Mouse (Mus musculus) heart, embryonic 13.5 days (tissue): ENCODE measurements around the gene Dnm3. TPM values are rescaled to one million over a fixed set of nuclear protein-coding genes. Genes with fewer than 3 reads are reported as not detected.
A peak's percentile ranks its signal among the peaks of the same experiment; 100 is the strongest.

Source experiments
- ATAC-seq: fragments of 200-750 bp; cut with Nextera tagmentation; 2 replicates; pipeline ENCODE4 v1.8.0; 2017; ENCODE audit warnings: moderate TSS enrichment; ENCODE audit not compliant: insufficient number of reproducible peaks, low FRiP score, low TSS enrichment; ENCODE audit errors: extremely low read depth
- H3K27ac ChIP-seq: fragments of 300-500 bp; sonication (generic); replicated peaks from 2 replicates; pipeline ENCODE4 v1.5.1; 2015; ENCODE audit warnings: moderate library complexity, mild to moderate bottlenecking, inconsistent platforms
- H3K27me3 ChIP-seq: fragments of 300-500 bp; sonication (generic); replicated peaks from 2 replicates; pipeline ENCODE4 v1.6.1; 2015; ENCODE audit warnings: mild to moderate bottlenecking, inconsistent platforms
- H3K36me3 ChIP-seq: fragments of 300-500 bp; sonication (generic); 2 replicates; pipeline ENCODE4 v1.6.1; 2015; ENCODE audit warnings: mild to moderate bottlenecking, inconsistent platforms
- H3K4me1 ChIP-seq: fragments of 300-500 bp; sonication (generic); 2 replicates; pipeline ENCODE4 v1.6.1; 2015; ENCODE audit warnings: inconsistent platforms
- H3K4me2 ChIP-seq: fragments of 300-500 bp; sonication (generic); 2 replicates; pipeline ENCODE4 v1.6.1; 2015; ENCODE audit warnings: inconsistent platforms, mild to moderate bottlenecking, moderate library complexity
- H3K4me3 ChIP-seq: fragments of 300-500 bp; sonication (generic); 2 replicates; pipeline ENCODE4 v1.5.1; 2015; ENCODE audit warnings: moderate library complexity, mild to moderate bottlenecking, inconsistent platforms
- H3K9ac ChIP-seq: fragments of 300-500 bp; sonication (generic); 2 replicates; pipeline ENCODE4 v1.6.1; 2015; ENCODE audit warnings: inconsistent platforms, mild to moderate bottlenecking, moderate library complexity
- H3K9me3 ChIP-seq: fragments of 300-500 bp; sonication (generic); 2 replicates; pipeline ENCODE4 v1.6.1; 2016; ENCODE audit warnings: inconsistent platforms
- WGBS: fragments of 180-500 bp; shearing (Covaris S2); methylation state at CpG from one replicate; pipeline ENCODE4 v1.1.7; 2015; ENCODE audit warnings: mixed read lengths; 5-methylcytosine and 5-hydroxymethylcytosine counted together
- polyA plus RNA-seq: library from polyadenylated mRNA; unstranded; fragments of >200 nt; fragmentation: Nextera tagmentation; extraction: Ambion mirVana; gene quantifications from 2 replicates; pipeline ENCODE4 v1.2.1, GENCODE M21; 2015

Gene Dnm3
- polyA plus RNA-seq, 1 experiment from 2014 or later = 1.3 TPM

DNA sequence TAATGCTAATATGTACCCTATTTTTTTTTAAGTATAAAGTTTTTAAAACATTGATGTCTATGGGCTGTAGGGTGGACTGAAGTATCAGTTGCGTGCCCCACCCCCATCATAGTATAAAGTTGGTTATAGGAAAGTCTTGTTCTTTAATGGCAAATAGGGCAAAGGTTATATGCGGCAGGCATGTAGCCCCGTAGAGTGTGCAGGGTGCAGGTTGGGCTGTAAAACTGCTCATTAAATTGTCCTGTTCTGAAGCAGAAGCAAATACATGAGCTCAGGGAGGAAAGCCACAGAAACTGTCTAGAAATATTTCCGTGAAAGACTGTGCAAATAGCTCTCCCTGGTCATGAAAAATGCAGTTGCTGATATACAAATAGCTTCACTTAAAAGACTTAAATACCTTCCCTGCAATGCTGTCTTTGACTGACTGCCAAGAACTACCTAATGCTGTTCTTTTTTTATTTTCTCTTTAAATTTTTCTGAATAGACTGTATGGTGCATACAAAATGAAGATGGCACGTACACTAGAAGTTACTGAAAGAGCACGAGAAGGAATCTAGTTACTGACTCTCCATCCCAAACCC is 440.6 kb downstream of the Dnm3 start:
- no peak for ATAC-seq

DNA sequence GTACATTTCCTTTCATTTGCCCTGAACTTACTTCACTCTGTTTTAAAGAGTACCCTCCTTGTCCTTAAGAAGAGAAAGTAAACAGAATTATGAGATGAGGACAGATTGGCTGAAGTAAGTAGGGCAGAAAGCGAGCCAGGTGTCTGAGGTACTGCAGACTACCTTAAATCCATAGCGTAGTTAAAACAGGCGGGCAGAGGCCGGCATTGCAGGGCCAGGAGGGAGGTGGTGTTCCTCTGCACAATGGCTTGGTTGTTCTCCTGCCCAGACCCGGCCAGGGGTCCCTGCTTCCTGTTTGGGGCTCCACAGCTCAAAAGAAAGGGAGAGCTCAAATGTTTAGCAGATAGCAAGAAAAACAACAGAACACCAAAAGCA is 441.4 kb downstream of the Dnm3 start:
- H3K36me3 ChIP-seq = no peaks in the 10 kb centered on the region
- 0 out of 2 replicates have a peak overlapping the region, but pooled peaks have one; percentile 44 for H3K9ac ChIP-seq
- H3K27me3 ChIP-seq = no peaks in the 10 kb centered on the region
- peak overlapping the region; percentile 91 for H3K27ac ChIP-seq
- H3K9me3 ChIP-seq = no peaks in the 10 kb centered on the region
- peaks cover 52% of the 10 kb centered on the region for H3K4me1 ChIP-seq
- WGBS = 48% methylated on average over 5 of the region's 5 CpGs
- H3K4me3 ChIP-seq = no peak overlapping the region
- no peak for ATAC-seq
- no peak overlapping the region for H3K4me2 ChIP-seq

More for the DNA sequence above, 440.6 kb downstream of the Dnm3 start:
- H3K4me3 ChIP-seq = no peak overlapping the region
- H3K27me3 ChIP-seq = no peaks in the 10 kb centered on the region
- H3K9me3 ChIP-seq = no peaks in the 10 kb centered on the region
- no peaks in the 10 kb centered on the region for H3K36me3 ChIP-seq
- H3K4me2 ChIP-seq = peak overlapping the region; percentile 37
- peaks cover 54% of the 10 kb centered on the region for H3K4me1 ChIP-seq
- H3K27ac ChIP-seq = peak overlapping the region; percentile 91
- H3K9ac ChIP-seq = 0 out of 2 replicates have a peak overlapping the region, but pooled peaks have one; percentile 7
- 56% methylated on average over 6 of the region's 6 CpGs for WGBS

- Histone ChIP-seq H3K4me2 (no peak overlapping the region), H3K9ac (0 out of 2 replicates have a peak overlapping the region, but pooled peaks have one; percentile 44), H3K9me3 (no peaks in the 10 kb centered on the region), H3K27ac (peak overlapping the region; percentile 91), H3K4me1 (peaks cover 47% of the 10 kb centered on the region), H3K36me3 (no peaks in the 10 kb centered on the region), H3K27me3 (no peaks in the 10 kb centered on the region), H3K4me3 (no peak overlapping the region)
- 71% methylated on average over 6 of the region's 6 CpGs for WGBS
- no peak for ATAC-seq
Measured at GRCm38 (mm10) chr1:162035800-162036460, 441.9 kb downstream of the Dnm3 start.

- Histone ChIP-seq H3K27ac (no peak overlapping the region), H3K9ac (no peak overlapping the region), H3K36me3 (no peaks in the 10 kb centered on the region), H3K4me3 (no peak overlapping the region), H3K4me2 (no peak overlapping the region), H3K27me3 (no peaks in the 10 kb centered on the region), H3K9me3 (no peaks in the 10 kb centered on the region), H3K4me1 (peaks cover 25% of the 10 kb centered on the region)
- no peak for ATAC-seq
- WGBS = 67% methylated on average over 8 of the region's 8 CpGs
Measured at GRCm38 (mm10) chr1:162023681-162024270, 454.1 kb downstream of the Dnm3 start.

DNA sequence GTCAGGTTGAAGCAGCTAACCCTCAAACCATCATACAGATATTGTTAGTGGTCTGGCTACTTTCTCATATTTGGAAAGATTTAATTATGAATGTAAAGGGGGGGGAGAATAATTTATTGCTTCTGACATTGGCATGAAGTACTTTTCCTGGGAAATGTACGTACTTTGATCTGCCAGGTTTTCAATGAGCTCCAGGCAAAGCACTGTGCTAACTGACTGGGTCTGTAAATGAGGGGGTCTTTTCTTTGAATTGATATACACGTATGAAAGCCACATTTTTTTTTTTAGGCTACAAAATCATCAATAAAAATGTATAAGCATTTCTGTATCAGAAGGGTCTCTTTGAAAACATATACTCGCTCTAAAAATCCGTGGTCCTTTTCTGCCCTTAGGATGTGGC is 457.1 kb downstream of the Dnm3 start:
- H3K4me3 ChIP-seq = no peak overlapping the region
- no peaks in the 10 kb centered on the region for H3K9me3 ChIP-seq
- no peak overlapping the region for H3K9ac ChIP-seq
- H3K27ac ChIP-seq = peak overlapping the region; percentile 56; the same call in 1 of the 2 replicates
- 76% methylated on average over 4 of the region's 4 CpGs for WGBS
- no peaks in the 10 kb centered on the region for H3K36me3 ChIP-seq
- no peak for ATAC-seq
- no peaks in the 10 kb centered on the region for H3K27me3 ChIP-seq
- H3K4me2 ChIP-seq = no peak overlapping the region
- H3K4me1 ChIP-seq = peaks cover 51% of the 10 kb centered on the region

DNA sequence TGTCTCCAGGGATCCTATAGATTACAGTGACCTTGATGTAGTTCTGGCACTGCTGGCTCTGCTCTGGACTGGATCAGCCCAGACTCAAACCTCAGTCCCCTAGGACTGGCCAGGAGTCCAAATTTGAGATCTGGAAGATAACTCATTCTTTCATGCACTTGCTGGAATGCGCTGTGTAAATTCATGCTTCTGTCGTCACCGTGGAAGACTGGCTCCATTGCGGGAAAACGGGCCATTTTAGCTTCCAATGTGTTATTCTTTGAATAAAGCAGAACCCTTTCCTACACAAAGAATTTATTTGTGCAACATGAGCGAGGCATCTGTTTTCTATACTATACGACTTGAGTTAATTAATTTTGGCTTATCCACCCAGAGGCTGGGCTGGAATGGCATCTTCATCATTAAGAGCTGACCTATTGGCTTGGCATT is 457.5 kb downstream of the Dnm3 start:
- H3K4me3 ChIP-seq = no peak overlapping the region
- no peak overlapping the region for H3K4me2 ChIP-seq
- no peak overlapping the region for H3K9ac ChIP-seq
- 75% methylated on average over 7 of the region's 7 CpGs for WGBS
- H3K27ac ChIP-seq = peak overlapping the region; percentile 24; the same call in 1 of the 2 replicates
- H3K27me3 ChIP-seq = no peaks in the 10 kb centered on the region
- peaks cover 55% of the 10 kb centered on the region for H3K4me1 ChIP-seq
- no peak for ATAC-seq
- no peaks in the 10 kb centered on the region for H3K36me3 ChIP-seq
- no peaks in the 10 kb centered on the region for H3K9me3 ChIP-seq

DNA sequence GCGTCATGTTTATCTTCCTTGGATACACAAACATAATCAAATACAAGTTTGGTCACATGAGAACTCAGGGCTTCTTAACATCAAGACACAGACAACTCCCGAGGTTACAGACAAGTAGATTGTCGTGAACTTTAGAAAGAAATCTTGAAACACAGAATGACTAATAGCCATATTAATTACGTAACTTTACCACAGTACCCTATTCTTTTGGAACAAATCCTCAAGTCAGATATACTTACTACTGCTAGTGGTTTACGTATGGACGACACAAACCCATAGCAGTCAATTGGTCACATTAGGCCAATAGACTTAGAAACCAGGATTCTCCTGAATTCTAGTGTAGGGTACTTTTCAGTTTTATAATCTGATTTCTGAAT is 459.2 kb downstream of the Dnm3 start:
- Histone ChIP-seq H3K4me2 (0 out of 2 replicates have a peak overlapping the region, but pooled peaks have one; percentile 4), H3K4me1 (peaks cover 68% of the 10 kb centered on the region), H3K9ac (no peak overlapping the region), H3K36me3 (no peaks in the 10 kb centered on the region), H3K27me3 (no peaks in the 10 kb centered on the region), H3K9me3 (no peaks in the 10 kb centered on the region), H3K4me3 (no peak overlapping the region), H3K27ac (peak overlapping the region; percentile 84)
- no peak for ATAC-seq
- 65% methylated on average over 6 of the region's 6 CpGs for WGBS

DNA sequence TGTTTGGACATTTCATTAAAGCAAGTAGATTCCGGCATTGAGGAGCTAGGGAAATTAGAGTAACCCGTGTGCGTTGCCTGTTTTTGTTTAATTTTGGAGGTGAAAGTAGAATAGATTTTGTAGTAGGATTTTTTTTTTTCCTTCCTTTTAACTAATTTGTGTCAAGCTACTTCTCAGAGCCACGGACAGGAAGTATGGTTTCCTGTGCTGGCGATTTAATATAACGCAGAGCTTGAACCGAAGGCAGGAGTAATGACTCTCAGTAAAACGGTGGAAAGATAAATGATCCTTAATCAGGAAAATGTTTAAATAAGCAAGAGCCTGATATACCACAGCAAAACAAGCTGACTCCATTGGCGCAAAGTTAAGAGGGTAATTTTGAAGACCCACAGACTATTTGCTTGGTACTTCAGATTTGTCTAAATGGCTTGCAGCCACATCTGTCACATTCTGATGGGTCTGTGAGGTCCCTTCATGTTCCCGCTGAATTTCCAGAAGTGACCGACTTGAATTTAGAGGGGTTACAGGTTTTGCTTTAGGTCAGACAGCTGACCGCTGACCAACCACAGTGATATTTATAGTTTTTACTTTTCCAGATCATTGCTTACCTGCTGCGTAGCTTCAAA is 459.7 kb downstream of the Dnm3 start:
- Histone ChIP-seq H3K4me3 (no peak overlapping the region), H3K27ac (peak overlapping the region; percentile 84), H3K9ac (0 out of 2 replicates have a peak overlapping the region, but pooled peaks have one; percentile 19), H3K4me2 (peak overlapping the region; percentile 4; the same call in 1 of the 2 replicates), H3K4me1 (peaks cover 73% of the 10 kb centered on the region), H3K9me3 (no peaks in the 10 kb centered on the region), H3K36me3 (no peaks in the 10 kb centered on the region), H3K27me3 (no peaks in the 10 kb centered on the region)
- 51% methylated on average over 13 of the region's 13 CpGs for WGBS
- no peak for ATAC-seq

- Histone ChIP-seq H3K36me3 (no peaks in the 10 kb centered on the region), H3K9ac (no peak overlapping the region), H3K9me3 (no peaks in the 10 kb centered on the region), H3K27me3 (no peaks in the 10 kb centered on the region), H3K4me2 (no peak overlapping the region), H3K4me1 (peaks cover 69% of the 10 kb centered on the region), H3K4me3 (no peak overlapping the region), H3K27ac (peak overlapping the region; percentile 84)
- no peak for ATAC-seq
- WGBS = 46% methylated on average over 7 of the region's 7 CpGs
Measured at GRCm38 (mm10) chr1:162016982-162017381, 460.9 kb downstream of the Dnm3 start.

DNA sequence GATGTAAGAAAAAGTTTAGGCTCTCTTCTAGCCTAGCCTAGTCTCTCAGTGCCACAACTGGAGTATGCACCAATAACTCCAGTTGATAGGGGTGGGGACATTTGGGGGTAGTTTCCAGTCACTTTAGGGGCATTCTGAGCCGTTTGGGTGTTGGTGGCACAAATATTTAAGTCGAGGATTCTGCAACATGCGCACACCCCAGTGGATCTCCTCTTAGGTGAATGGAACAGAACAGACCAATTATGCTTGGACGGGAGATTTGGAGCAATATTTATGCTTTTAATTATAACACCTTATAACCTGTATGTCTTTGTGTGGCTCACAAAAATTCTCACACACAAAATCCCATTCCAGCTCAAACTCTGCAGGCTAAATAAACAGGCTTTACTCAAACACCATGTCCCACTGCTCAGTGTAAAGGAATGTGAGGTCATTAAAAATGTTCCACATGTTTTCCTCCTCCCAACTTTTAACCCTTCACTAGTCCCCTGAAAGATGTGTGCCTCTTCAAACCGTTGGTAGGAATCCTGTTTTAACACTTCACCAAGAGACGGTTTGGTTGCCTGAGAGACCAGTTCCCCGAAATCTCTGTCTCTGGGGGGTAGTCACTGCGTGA is 462.5 kb downstream of the Dnm3 start:
- peak overlapping the region; percentile 24; the same call in 1 of the 2 replicates for H3K9ac ChIP-seq
- H3K4me3 ChIP-seq = no peak overlapping the region
- no peaks in the 10 kb centered on the region for H3K36me3 ChIP-seq
- H3K9me3 ChIP-seq = no peaks in the 10 kb centered on the region
- no peak overlapping the region for H3K4me2 ChIP-seq
- H3K4me1 ChIP-seq = peaks cover 66% of the 10 kb centered on the region
- H3K27ac ChIP-seq = peak overlapping the region; percentile 84
- no peaks in the 10 kb centered on the region for H3K27me3 ChIP-seq
- WGBS = 53% methylated on average over 8 of the region's 8 CpGs
- ATAC-seq = no peak

DNA sequence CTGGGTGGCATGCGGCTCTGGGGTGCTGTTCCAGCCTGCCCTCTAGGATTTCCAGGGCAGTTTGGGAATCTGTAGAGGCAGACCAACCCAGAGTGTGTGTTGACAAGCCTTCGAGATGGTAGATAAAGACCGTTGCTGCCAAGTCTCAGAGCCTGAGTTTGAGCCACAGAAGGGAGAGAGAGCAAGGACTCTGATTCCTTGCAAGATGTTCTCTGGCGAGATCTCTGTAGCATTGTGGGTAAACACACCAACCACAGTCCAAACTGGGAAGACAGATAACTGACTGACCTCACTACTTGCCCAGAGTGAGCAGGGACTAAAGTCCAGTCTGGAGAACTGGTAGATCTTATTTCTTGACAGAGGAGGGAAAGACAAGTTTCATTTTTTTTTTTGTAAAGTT is 464.3 kb downstream of the Dnm3 start:
- no peaks in the 10 kb centered on the region for H3K36me3 ChIP-seq
- H3K27ac ChIP-seq = peak overlapping the region; percentile 36
- no peak overlapping the region for H3K4me3 ChIP-seq

More for the DNA sequence above, 464.3 kb downstream of the Dnm3 start:
- no peak for ATAC-seq
- 12% methylated on average over 4 of the region's 4 CpGs for WGBS
- Histone ChIP-seq H3K27me3 (no peaks in the 10 kb centered on the region), H3K4me1 (peaks cover 73% of the 10 kb centered on the region), H3K4me2 (no peak overlapping the region), H3K9me3 (no peaks in the 10 kb centered on the region), H3K9ac (no peak overlapping the region)
